Mouse (Mus musculus): Measurements from ENCODE around the gene Ptk7.

DNA sequence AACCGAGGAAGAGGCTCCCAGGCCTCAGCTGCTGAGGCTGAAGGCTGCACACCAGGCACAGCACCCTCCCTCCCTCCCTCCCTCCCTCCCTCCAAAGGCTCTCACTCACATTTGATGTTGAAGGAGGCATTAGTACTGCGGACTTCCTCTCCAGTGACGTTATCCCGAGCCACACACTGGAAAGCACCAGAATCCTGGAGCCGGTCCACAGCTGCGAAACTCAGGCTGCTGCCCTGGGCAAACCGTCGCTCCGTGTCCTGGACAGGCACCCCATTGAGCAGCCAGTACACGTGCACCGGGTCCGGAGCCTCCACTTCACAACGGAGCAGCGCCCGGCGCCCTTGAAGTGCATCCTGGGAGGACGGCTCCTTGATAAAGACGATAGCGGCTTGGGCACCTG, 37.9 kb downstream of the Ptk7 start:
- TF ChIP-seq CTCF (IDR thresholded peaks at IDR 0.05; ENCODE audit: borderline replicate concordance, insufficient read depth, low read depth, low read length): no peak
- no peak for TF ChIP-seq POLR2A (IDR thresholded peaks at IDR 0.05; ENCODE audit: borderline replicate concordance, insufficient read depth, low read length)
